Mouse (Mus musculus) gastrocnemius, postnatal 10 days (tissue): ENCODE results near the gene Rad51ap2. TPM values are rescaled to one million over a fixed set of nuclear protein-coding genes. Genes with fewer than 3 reads are reported as not detected.
A peak's percentile ranks its signal among the peaks of the same experiment; 100 is the strongest.

Experiments used
- DNase-seq: peaks from one replicate; pipeline ENCODE4 v3.0.0; 2021; ENCODE audit warnings: mixed read lengths
- long read RNA-seq, 2 experiments: library from polyadenylated mRNA; stranded (forward); transcript quantifications; one replicate each; pipeline ENCODE4 v2.0.0; 2021
- total RNA-seq, 2 experiments: library from RNA; stranded (reverse); gene quantifications; 2 replicates each; pipeline ENCODE4 v1.2.3; 2021

The Rad51ap2 gene
- total RNA-seq = under 1 TPM in 1 of 2 experiments, not detected in 1; 0.07 TPM
- long read RNA-seq, experiment 1 = 0 reads
- long read RNA-seq, experiment 2 = 0 reads

GRCm38 (mm10) chr12:11455549-11456194 lies at the start of gene Rad51ap2:
Rad51ap2 (plus strand) TSS chr12:11456079.
- DNase-seq = peak; percentile 83

- no peak for DNase-seq
Measured at GRCm38 (mm10) chr12:11407679-11408078, 48.2 kb upstream of the Rad51ap2 start.

GRCm38 (mm10) chr12:11418112-11418511 lies 37.8 kb upstream of the Rad51ap2 start:
- DNase-seq = no peak

- no peak for DNase-seq
Measured at GRCm38 (mm10) chr12:11427396-11427795, 28.5 kb upstream of the Rad51ap2 start.

- no peak for DNase-seq
Measured at GRCm38 (mm10) chr12:11433126-11433525, 22.8 kb upstream of the Rad51ap2 start.

GRCm38 (mm10) chr12:11433716-11434115 lies 22.2 kb upstream of the Rad51ap2 start:
- no peak for DNase-seq

GRCm38 (mm10) chr12:11434446-11434845 lies 21.4 kb upstream of the Rad51ap2 start:
- no peak for DNase-seq

- no peak for DNase-seq
Measured at GRCm38 (mm10) chr12:11435246-11436022, 20.4 kb upstream of the Rad51ap2 start.

GRCm38 (mm10) chr12:11436023-11436350 lies 19.9 kb upstream of the Rad51ap2 start:
- no peak for DNase-seq

GRCm38 (mm10) chr12:11436497-11437265 lies 19.2 kb upstream of the Rad51ap2 start, which contains the start of gene Vsnl1:
Vsnl1 (minus strand) TSS chr12:11436613.
- DNase-seq = peak; percentile 55

- peak; percentile 74 for DNase-seq
Measured at GRCm38 (mm10) chr12:11437266-11437906, 18.5 kb upstream of the Rad51ap2 start.

GRCm38 (mm10) chr12:11437907-11438447 lies 17.9 kb upstream of the Rad51ap2 start:
- peak; percentile 5 for DNase-seq

- DNase-seq = no peak
Measured at GRCm38 (mm10) chr12:11454146-11454545, 1.7 kb upstream of the Rad51ap2 start.

GRCm38 (mm10) chr12:11456213-11456612 lies 334 bp downstream of the Rad51ap2 start:
- DNase-seq = no peak

GRCm38 (mm10) chr12:11456632-11457031 lies 753 bp downstream of the Rad51ap2 start:
- no peak for DNase-seq

Other genes with a start within 250 kb of the Rad51ap2 start
- not detected for gene Msgn1, start 247.1 kb upstream of the Rad51ap2 start, total RNA-seq
- 1 to 10 TPM; 3.9 to 7.2 TPM for gene Gen1, start 190.3 kb upstream of the Rad51ap2 start, total RNA-seq
- 10 to 100 TPM; 47.5 to 55.2 TPM for gene Smc6, start 190.2 kb upstream of the Rad51ap2 start, total RNA-seq
- under 1 TPM; 0.45 to 0.79 TPM for gene Vsnl1, start 19.5 kb upstream of the Rad51ap2 start, total RNA-seq